Mouse (Mus musculus) layer of hippocampus, adult 6 months (tissue): ENCODE data around the gene Scgb1b18. TPM values are rescaled to one million over a fixed set of nuclear protein-coding genes. Genes with fewer than 3 reads are reported as not detected.

ENCODE experiments used
- long read RNA-seq, 2 experiments: library from polyadenylated mRNA; unstranded; transcript quantifications; one replicate each; pipeline ENCODE4 v2.0.0; 2019 to 2020
- polyA plus RNA-seq: library from polyadenylated mRNA; unstranded; fragments of <200 nt; fragmentation: Nextera tagmentation; gene quantifications from 2 replicates; pipeline ENCODE4 v1.2.3, GENCODE M21; 2021

Gene Scgb1b18
- not detected in 2 replicates for polyA plus RNA-seq
- long read RNA-seq, experiment 1 = 0 reads
- long read RNA-seq, experiment 2 = 0 reads

DNA sequence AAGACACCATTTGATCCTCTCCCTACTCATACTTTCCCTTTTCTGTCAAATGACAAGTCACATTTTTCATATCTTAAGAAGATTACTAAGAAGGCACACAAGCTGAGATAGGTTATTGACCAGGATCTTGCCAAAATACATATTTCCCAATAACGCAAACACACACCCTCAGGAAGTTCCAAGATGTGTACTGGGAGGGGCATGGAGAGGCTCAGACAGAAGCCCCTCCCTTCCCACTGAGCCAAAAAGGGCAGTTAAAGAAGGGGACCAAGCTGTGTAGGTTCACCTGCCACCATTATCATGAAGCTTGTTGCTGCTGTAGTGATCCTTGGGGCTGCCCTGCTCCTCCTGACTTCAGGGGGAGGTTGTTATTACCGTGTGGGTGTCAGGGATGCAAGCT lies at the start of gene Scgb1b18:
Gene Scgb1b18 (plus strand): TSS at position 301 of the 400 bp plus-strand sequence.

DNA sequence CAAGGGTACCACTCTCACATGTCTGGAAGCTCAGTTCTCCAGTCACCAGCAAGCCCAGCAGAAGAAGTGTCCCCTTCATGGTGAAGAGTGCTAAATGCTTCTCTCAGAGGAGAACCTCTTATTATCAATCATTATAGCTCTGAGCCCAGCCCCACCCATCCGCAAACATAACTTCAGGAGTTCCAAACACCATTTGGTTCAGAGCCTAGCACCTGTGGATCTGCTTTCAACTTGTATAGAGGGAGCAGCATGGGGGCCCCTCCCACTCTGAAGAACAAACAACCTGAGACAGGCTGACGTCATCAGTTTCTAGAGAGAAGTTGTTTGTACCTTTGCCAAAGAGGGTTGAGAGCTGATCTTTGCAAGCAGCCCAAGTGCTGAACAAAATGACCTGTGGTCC lies 11.6 kb upstream of the Scgb1b18 start, which contains the start of gene Scgb2b18:
Gene Scgb2b18 (minus strand): TSS at position 101 of the 400 bp plus-strand sequence.

Other genes starting within 250 kb of the Scgb1b18 start
- gene Scgb2b17, start 129.0 kb upstream of the Scgb1b18 start, polyA plus RNA-seq = not detected in 2 replicates
- not detected in 2 replicates for gene Scgb1b17, start 122.1 kb upstream of the Scgb1b18 start, polyA plus RNA-seq
- gene Scgb2b18, start 11.7 kb upstream of the Scgb1b18 start, polyA plus RNA-seq = not detected in 2 replicates
- gene Scgb2b19, start 94.8 kb downstream of the Scgb1b18 start, polyA plus RNA-seq = not detected in 2 replicates
- gene Scgb1b19, start 101.7 kb downstream of the Scgb1b18 start, polyA plus RNA-seq = not detected in 2 replicates
- gene Scgb2b20, start 180.8 kb downstream of the Scgb1b18 start, polyA plus RNA-seq = not detected in 2 replicates
- not detected in 2 replicates for gene Scgb1b20, start 187.7 kb downstream of the Scgb1b18 start, polyA plus RNA-seq